ENCODE assay signal across 21 mouse cellular contexts in the genomic region with DNA sequence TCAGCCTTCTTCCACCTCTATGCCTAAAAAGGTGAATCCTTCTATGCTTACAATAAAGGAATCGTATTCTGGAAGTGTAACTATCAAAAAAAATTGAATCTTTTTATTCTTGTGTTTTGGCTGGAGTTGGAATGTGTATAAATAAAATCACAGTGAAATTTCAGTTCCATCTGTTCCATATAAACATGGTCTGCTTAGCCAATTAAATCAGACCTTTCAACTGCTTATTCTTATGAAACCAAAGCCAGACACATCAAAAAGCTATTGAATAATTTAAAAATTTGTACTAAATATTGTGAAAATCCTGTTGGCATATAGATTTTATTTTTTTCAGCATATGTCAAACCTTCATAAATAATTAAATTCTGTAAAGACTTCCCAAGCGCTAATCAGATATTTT.
DNase-seq lines count a peak whose midpoint lies in the region; ATAC-seq and TF ChIP-seq lines count a peak whose summit lies in the region.
"Had no signal": no experiment of that assay in that cellular context is flagged by ENCODE, and none has a peak within 500 bp of the region (broad histone marks: within the 10 kb centered on the region; RNA-seq: fewer than 3 reads in every experiment).

No protein-coding gene starts in this region.

- no peak for TF ChIP-seq CTCF in forebrain, postnatal 0 days (IDR thresholded peaks at IDR 0.05; ENCODE audit: low read depth)
- no peak for TF ChIP-seq CTCF in brain, embryonic 14.5 days (IDR thresholded peaks at IDR 0.05; ENCODE audit: borderline replicate concordance, extremely low read depth, insufficient read depth, insufficient read length)

- H3K4me1 ChIP-seq in forebrain, embryonic 15.5 days: no peaks in the 10 kb centered on the region
- H3K4me1 ChIP-seq in forebrain, embryonic 10.5 days: no peaks in the 10 kb centered on the region
- no peaks in the 10 kb centered on the region for H3K4me1 ChIP-seq in forebrain, postnatal 0 days (ENCODE audit: insufficient read depth)
- H3K4me1 ChIP-seq in forebrain, embryonic 11.5 days (replicated peaks; ENCODE audit: control insufficient read depth, insufficient read depth, low read length): no peaks in the 10 kb centered on the region
- H3K4me1 ChIP-seq: embryonic facial prominence, embryonic 13.5 days; embryonic facial prominence, embryonic 15.5 days had no signal

- H3K9ac ChIP-seq in forebrain, embryonic 15.5 days (replicated peaks): no peak overlapping the region
- no peak overlapping the region for H3K9ac ChIP-seq in forebrain, postnatal 0 days
- H3K9ac ChIP-seq in forebrain, embryonic 11.5 days (ENCODE audit: low read length): no peak overlapping the region
- H3K9ac ChIP-seq: embryonic facial prominence, embryonic 13.5 days; embryonic facial prominence, embryonic 15.5 days had no signal

- TF ChIP-seq POLR2A in brain, embryonic 14.5 days (IDR thresholded peaks at IDR 0.05; ENCODE audit: borderline replicate concordance, extremely low read depth, insufficient read depth, insufficient read length, poor library complexity, severe bottlenecking): no peak

- H3K9me3 ChIP-seq in forebrain, embryonic 15.5 days: no peaks in the 10 kb centered on the region
- no peaks in the 10 kb centered on the region for H3K9me3 ChIP-seq in forebrain, embryonic 10.5 days
- no peaks in the 10 kb centered on the region for H3K9me3 ChIP-seq in forebrain, postnatal 0 days (ENCODE audit: low read length)
- H3K9me3 ChIP-seq in forebrain, embryonic 11.5 days (ENCODE audit: control insufficient read depth, low read length): no peaks in the 10 kb centered on the region
- H3K9me3 ChIP-seq: embryonic facial prominence, embryonic 13.5 days; embryonic facial prominence, embryonic 15.5 days had no signal

- DNase-seq in forebrain, embryonic 10.5 days (ENCODE audit: extremely low spot score, low spot score): no peak
- peak; percentile 6 for DNase-seq in forebrain, postnatal 0 days
- no peak for DNase-seq in forebrain, embryonic 11.5 days (ENCODE audit: low spot score)
- DNase-seq in brain, adult 2 months (ENCODE audit: low read depth, low spot score): peak; percentile 33
- DNase-seq in brain, embryonic 14.5 days (ENCODE audit: low read depth): peak; percentile 60
- DNase-seq in layer of hippocampus, adult 11-12 months (ENCODE audit: low spot score): no peak
- DNase-seq: adrenal gland, adult 2 months; adrenal gland, postnatal 10 days; adrenal gland, postnatal 25 days; cerebellum, adult 11 months; cerebellum, adult 18-20 months; cerebellum, adult 8-10 months; cerebellum, adult 9-11 months; cerebellum, postnatal 14 days; cerebellum, postnatal 36 days; embryo, embryonic 11 days; gastrocnemius, adult 2 months had no signal

- H3K27me3 ChIP-seq in forebrain, embryonic 15.5 days: no peaks in the 10 kb centered on the region
- H3K27me3 ChIP-seq in forebrain, embryonic 10.5 days (ENCODE audit: poor library complexity, severe bottlenecking): no peaks in the 10 kb centered on the region
- H3K27me3 ChIP-seq in forebrain, postnatal 0 days (ENCODE audit: insufficient read depth, low read length): no peaks in the 10 kb centered on the region
- no peaks in the 10 kb centered on the region for H3K27me3 ChIP-seq in forebrain, embryonic 11.5 days (ENCODE audit: control insufficient read depth, insufficient read depth, low read length)
- H3K27me3 ChIP-seq: embryonic facial prominence, embryonic 13.5 days; embryonic facial prominence, embryonic 15.5 days had no signal

- no peak overlapping the region for H3K4me2 ChIP-seq in forebrain, embryonic 15.5 days (replicated peaks)
- no peak overlapping the region for H3K4me2 ChIP-seq in forebrain, postnatal 0 days (ENCODE audit: low read depth)
- H3K4me2 ChIP-seq in forebrain, embryonic 11.5 days (ENCODE audit: low read depth, low read length, severe bottlenecking): no peak overlapping the region
- H3K4me2 ChIP-seq: embryonic facial prominence, embryonic 13.5 days; embryonic facial prominence, embryonic 15.5 days had no signal

- no peak overlapping the region for H3K27ac ChIP-seq in forebrain, embryonic 15.5 days (replicated peaks)
- H3K27ac ChIP-seq in forebrain, embryonic 10.5 days: no peak overlapping the region
- no peak overlapping the region for H3K27ac ChIP-seq in forebrain, postnatal 0 days (ENCODE audit: low read depth, low read length)
- no peak overlapping the region for H3K27ac ChIP-seq in forebrain, embryonic 11.5 days (ENCODE audit: low read depth, low read length)
- H3K27ac ChIP-seq: embryonic facial prominence, embryonic 13.5 days; embryonic facial prominence, embryonic 15.5 days; gastrocnemius, adult 2 months had no signal

- WGBS in forebrain, embryonic 15.5 days: 47% methylated on average over 2 of the region's 2 CpGs
- 83% methylated on average over 2 of the region's 2 CpGs for WGBS in forebrain, embryonic 10.5 days
- 49% methylated on average over 2 of the region's 2 CpGs for WGBS in forebrain, postnatal 0 days
- WGBS in forebrain, embryonic 11.5 days: 75% methylated on average over 2 of the region's 2 CpGs

- ATAC-seq in forebrain, embryonic 15.5 days (replicated peaks): 0 out of 2 replicates have a peak, but pooled peaks have one; percentile 57
- no peak for ATAC-seq in forebrain, postnatal 0 days
- no peak for ATAC-seq in forebrain, embryonic 11.5 days (replicated peaks; ENCODE audit: low FRiP score)

- H3K4me3 ChIP-seq in forebrain, embryonic 15.5 days: no peak overlapping the region
- no peak overlapping the region for H3K4me3 ChIP-seq in forebrain, embryonic 10.5 days
- no peak overlapping the region for H3K4me3 ChIP-seq in forebrain, postnatal 0 days (ENCODE audit: low read depth, low read length)
- H3K4me3 ChIP-seq in forebrain, embryonic 11.5 days (ENCODE audit: low read depth, low read length): no peak overlapping the region
- H3K4me3 ChIP-seq: embryonic facial prominence, embryonic 13.5 days; embryonic facial prominence, embryonic 15.5 days; erythroblast, embryonic 14.5 days; gastrocnemius, adult 2 months had no signal

- no peaks in the 10 kb centered on the region for H3K36me3 ChIP-seq in forebrain, embryonic 15.5 days
- H3K36me3 ChIP-seq in forebrain, embryonic 10.5 days (replicated peaks): no peaks in the 10 kb centered on the region
- no peaks in the 10 kb centered on the region for H3K36me3 ChIP-seq in forebrain, postnatal 0 days (ENCODE audit: insufficient read depth)
- no peaks in the 10 kb centered on the region for H3K36me3 ChIP-seq in forebrain, embryonic 11.5 days (ENCODE audit: control insufficient read depth, insufficient read depth, low read length)
- H3K36me3 ChIP-seq: embryonic facial prominence, embryonic 13.5 days; embryonic facial prominence, embryonic 15.5 days had no signal

Comparison
In these comparisons a context has a peak if more than half of its experiments do, and no peak if none do; other contexts are left out.
1. DNase-seq: peak in forebrain, postnatal 0 days (single experiment), brain, adult 2 months (single experiment) and brain, embryonic 14.5 days (single experiment); none in forebrain, embryonic 10.5 days (single experiment), forebrain, embryonic 11.5 days (single experiment) and layer of hippocampus, adult 11-12 months (single experiment).